Mouse (Mus musculus) midbrain, embryonic 10.5 days (tissue): ENCODE data around the gene Pik3r3. TPM values are rescaled to one million over a fixed set of nuclear protein-coding genes. Genes with fewer than 3 reads are reported as not detected.

Experiments
- DNase-seq: peaks from one replicate; pipeline ENCODE4 v3.0.0-alpha.2; 2017; ENCODE audit warnings: low spot score
- H3K27ac ChIP-seq: fragments of 300-500 bp; sonication (generic); replicated peaks from 2 replicates; pipeline ENCODE4 v1.5.1; 2016; ENCODE audit warnings: mild to moderate bottlenecking
- H3K27me3 ChIP-seq: fragments of 300-500 bp; sonication (generic); 2 replicates; pipeline ENCODE4 v1.6.1; 2016; ENCODE audit warnings: low read depth, mild to moderate bottlenecking; ENCODE audit not compliant: poor library complexity, severe bottlenecking
- H3K36me3 ChIP-seq: fragments of 300-500 bp; sonication (generic); 2 replicates; pipeline ENCODE4 v1.6.1; 2016; ENCODE audit warnings: mild to moderate bottlenecking, moderate library complexity
- H3K4me1 ChIP-seq: fragments of 300-500 bp; sonication (generic); 2 replicates; pipeline ENCODE4 v1.6.1; 2016
- H3K4me3 ChIP-seq: fragments of 300-500 bp; sonication (generic); 2 replicates; pipeline ENCODE4 v1.5.1; 2016; ENCODE audit warnings: mild to moderate bottlenecking, moderate library complexity
- H3K9me3 ChIP-seq: fragments of 300-500 bp; sonication (generic); replicated peaks from 2 replicates; pipeline ENCODE4 v1.6.1; 2016; ENCODE audit warnings: mild to moderate bottlenecking
- WGBS: fragments of 180-500 bp; shearing (Covaris S2); methylation state at CpG from one replicate; pipeline ENCODE4 v1.1.7; 2016; 5-methylcytosine and 5-hydroxymethylcytosine counted together
- polyA plus RNA-seq: library from polyadenylated mRNA; unstranded; fragments of >200 nt; fragmentation: Nextera tagmentation; extraction: Ambion mirVana; gene quantifications from 2 replicates; pipeline ENCODE4 v1.2.1, GENCODE M21; 2016

The Pik3r3 gene
- 46.0 and 68.7 TPM in 2 replicates for polyA plus RNA-seq

DNA sequence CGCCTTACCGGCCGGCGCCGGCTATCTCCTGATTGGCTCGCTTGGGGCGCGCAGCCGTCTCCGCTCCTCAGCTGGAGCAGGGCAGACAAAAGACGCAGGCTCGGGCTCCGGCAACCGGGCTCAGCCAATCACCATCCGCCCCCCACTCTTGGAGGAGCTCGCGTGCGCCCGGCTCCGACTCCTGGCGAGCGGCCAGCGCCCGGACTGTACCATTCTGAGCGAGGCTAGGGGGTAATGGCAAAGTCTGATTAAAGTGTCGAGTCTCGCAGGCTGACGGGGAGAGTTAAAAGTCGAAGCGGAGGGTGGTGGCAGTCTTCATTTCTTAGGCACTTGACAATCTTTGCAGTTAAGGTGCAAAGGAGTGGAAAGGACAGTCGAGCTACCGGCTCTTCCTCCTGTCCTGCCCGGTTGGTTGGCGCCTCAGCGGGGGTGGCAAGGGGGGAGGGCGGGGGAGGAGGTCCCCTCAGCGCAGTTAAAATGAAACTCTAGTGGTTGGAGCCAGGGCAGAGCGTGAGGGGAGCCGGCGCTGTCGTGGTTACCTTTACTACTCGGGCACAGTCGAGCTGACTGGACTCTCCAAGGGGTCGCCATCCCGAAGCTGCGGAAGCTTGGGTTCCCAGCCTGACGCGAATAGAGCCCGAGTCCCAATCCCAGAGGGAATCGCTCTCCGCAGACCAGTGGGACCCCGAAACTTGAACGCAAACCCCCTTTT, at the start of gene Pik3r3:
Pik3r3 (plus strand) TSS at position 479 of the 712 bp plus-strand sequence.
- peak; percentile 99 for DNase-seq
- peak within 1 kb of the TSS; percentile 99 for H3K27ac ChIP-seq
- peaks cover 24% of the 10 kb centered on the region for H3K4me1 ChIP-seq
- WGBS = under 1% methylated on average over 52 of the region's 53 CpGs
- no peaks in the 10 kb centered on the region for H3K27me3 ChIP-seq
- no peaks in the 10 kb centered on the region for H3K36me3 ChIP-seq
- H3K4me3 ChIP-seq = peak within 1 kb of the TSS; percentile 78
- H3K9me3 ChIP-seq = no peaks in the 10 kb centered on the region

GRCm38 (mm10) chr4:116173072-116173471, 48.3 kb upstream of the Pik3r3 start, which contains the start of the genes 1700042G07Rik and Gm49337:
TSS of gene 1700042G07Rik (plus strand) at chr4:116173372.
TSS of gene Gm49337 (plus strand) at chr4:116173384.
- Histone ChIP-seq H3K27ac (peak within 1 kb of the TSS; percentile 42; the same call in 1 of the 2 replicates), H3K4me1 (peaks cover 44% of the 10 kb centered on the region)
- WGBS = 84% methylated on average over 6 of the region's 6 CpGs

DNA sequence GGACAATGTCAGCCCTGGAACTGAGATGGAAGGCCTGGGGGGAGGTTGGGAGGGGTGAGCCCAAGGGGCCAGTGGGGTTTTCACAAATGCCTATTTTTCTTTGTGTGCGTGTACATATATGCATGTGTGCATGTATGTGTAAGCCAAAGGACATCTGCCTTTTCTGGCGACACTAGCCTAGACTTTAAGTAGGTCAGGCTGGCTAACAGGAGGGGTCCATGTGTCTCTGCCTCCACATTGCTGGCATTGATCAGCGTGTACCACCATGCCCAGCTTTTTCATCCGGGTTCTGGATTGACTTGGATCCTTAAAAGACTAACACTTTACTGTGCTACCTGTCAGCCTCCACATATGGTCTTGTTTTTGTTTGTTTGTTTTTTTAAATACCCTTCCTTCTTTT, 47.7 kb upstream of the Pik3r3 start:
- WGBS = 88% methylated on average over 4 of the region's 4 CpGs
- H3K27me3 ChIP-seq = no peaks in the 10 kb centered on the region
- no peak overlapping the region for H3K4me3 ChIP-seq
- no peak for DNase-seq
- no peaks in the 10 kb centered on the region for H3K9me3 ChIP-seq
- peaks cover 44% of the 10 kb centered on the region for H3K4me1 ChIP-seq
- H3K36me3 ChIP-seq = no peaks in the 10 kb centered on the region
- H3K27ac ChIP-seq = peak overlapping the region; percentile 42; the same call in 1 of the 2 replicates

More at GRCm38 (mm10) chr4:116173072-116173471, 48.3 kb upstream of the Pik3r3 start, which contains the start of the genes 1700042G07Rik and Gm49337:
- no peak within 1 kb of the TSS for H3K4me3 ChIP-seq
- H3K36me3 ChIP-seq = no peaks in the 10 kb centered on the region
- H3K9me3 ChIP-seq = no peaks in the 10 kb centered on the region
- no peaks in the 10 kb centered on the region for H3K27me3 ChIP-seq
- DNase-seq = no peak

DNA sequence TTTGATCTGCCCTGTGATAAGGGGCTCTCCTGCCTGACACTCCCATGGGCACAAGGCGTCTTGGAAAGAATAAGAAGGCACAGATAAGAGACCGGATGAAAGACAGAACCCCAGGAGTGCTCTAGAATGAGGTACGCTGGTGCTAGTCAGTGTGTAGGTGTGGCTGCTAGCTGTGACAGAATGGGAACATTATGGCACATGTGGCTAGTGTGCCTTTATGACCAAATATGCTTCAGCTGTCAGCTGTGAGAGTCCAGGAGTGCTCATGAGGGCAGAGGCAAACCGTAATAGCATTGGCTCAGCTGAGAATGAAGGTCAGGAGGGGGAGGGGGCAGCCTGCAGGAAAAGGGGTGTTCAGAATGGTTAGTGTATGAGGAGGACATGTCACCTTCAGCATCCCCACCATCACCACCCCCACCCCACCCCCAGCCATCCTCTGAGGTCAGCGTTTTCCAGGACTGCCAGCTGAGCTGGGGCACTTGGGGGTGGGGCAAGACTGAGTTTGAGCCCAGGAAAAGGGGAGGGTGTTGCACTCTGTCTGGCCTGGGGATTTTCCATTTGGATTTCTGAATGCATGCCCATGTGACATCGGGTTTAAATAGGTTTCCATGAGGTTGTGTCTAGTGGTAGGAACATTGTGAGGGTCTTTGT, 46.8 kb upstream of the Pik3r3 start:
- H3K9me3 ChIP-seq = no peaks in the 10 kb centered on the region
- no peaks in the 10 kb centered on the region for H3K27me3 ChIP-seq
- peaks cover 44% of the 10 kb centered on the region for H3K4me1 ChIP-seq
- DNase-seq = no peak
- WGBS = 57% methylated on average over 6 of the region's 6 CpGs
- H3K27ac ChIP-seq = peak overlapping the region; percentile 30; the same call in 1 of the 2 replicates
- H3K4me3 ChIP-seq = no peak overlapping the region
- H3K36me3 ChIP-seq = no peaks in the 10 kb centered on the region

GRCm38 (mm10) chr4:116175136-116175535, 46.3 kb upstream of the Pik3r3 start:
- no peaks in the 10 kb centered on the region for H3K36me3 ChIP-seq
- H3K27ac ChIP-seq = peak overlapping the region; percentile 30; the same call in 1 of the 2 replicates
- no peaks in the 10 kb centered on the region for H3K27me3 ChIP-seq
- H3K4me1 ChIP-seq = peaks cover 44% of the 10 kb centered on the region
- H3K9me3 ChIP-seq = no peaks in the 10 kb centered on the region
- no peak for DNase-seq
- no peak overlapping the region for H3K4me3 ChIP-seq

- Histone ChIP-seq H3K4me3 (0 out of 2 replicates have a peak overlapping the region, but pooled peaks have one; percentile 7), H3K36me3 (no peaks in the 10 kb centered on the region), H3K4me1 (peaks cover 44% of the 10 kb centered on the region), H3K27ac (peak overlapping the region; percentile 70), H3K9me3 (no peaks in the 10 kb centered on the region), H3K27me3 (no peaks in the 10 kb centered on the region)
- DNase-seq = no peak
- 68% methylated on average over 7 of the region's 7 CpGs for WGBS
Measured at GRCm38 (mm10) chr4:116175711-116176542, 45.5 kb upstream of the Pik3r3 start.

- H3K27ac ChIP-seq = peak overlapping the region; percentile 70
- 31% methylated on average over 10 of the region's 10 CpGs for WGBS
- H3K4me3 ChIP-seq = peak overlapping the region; percentile 7; the same call in 1 of the 2 replicates
Measured at GRCm38 (mm10) chr4:116176543-116176988, 44.9 kb upstream of the Pik3r3 start.

DNA sequence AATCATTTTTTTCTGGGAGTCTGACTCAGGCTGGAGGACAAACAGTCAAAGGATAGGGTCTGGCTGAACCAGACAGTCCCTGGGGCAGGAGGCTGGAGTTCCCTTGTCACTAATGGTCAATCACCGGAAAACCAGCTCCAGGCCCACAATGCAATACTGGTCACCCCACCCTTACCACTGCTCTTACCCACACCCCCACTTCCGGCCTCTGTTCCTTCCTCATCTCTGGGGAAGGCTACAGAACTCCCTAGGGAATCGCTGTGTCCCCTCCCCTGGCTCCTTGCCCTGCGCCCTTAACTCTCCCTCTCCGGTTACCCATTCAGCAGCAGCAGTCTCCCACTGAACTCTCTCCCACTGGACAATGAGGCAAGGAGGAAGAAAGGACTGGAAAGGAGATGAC, 44.3 kb upstream of the Pik3r3 start:
- peak overlapping the region; percentile 70; the same call in 1 of the 2 replicates for H3K27ac ChIP-seq
- 32% methylated on average over 5 of the region's 5 CpGs for WGBS

More at GRCm38 (mm10) chr4:116176543-116176988, 44.9 kb upstream of the Pik3r3 start:
- Histone ChIP-seq H3K36me3 (no peaks in the 10 kb centered on the region), H3K9me3 (no peaks in the 10 kb centered on the region), H3K4me1 (peaks cover 47% of the 10 kb centered on the region), H3K27me3 (no peaks in the 10 kb centered on the region)
- peak; percentile 54 for DNase-seq

GRCm38 (mm10) chr4:116182079-116182478, 39.3 kb upstream of the Pik3r3 start:
- 23% methylated on average over 3 of the region's 3 CpGs for WGBS
- Histone ChIP-seq H3K4me3 (no peak overlapping the region), H3K27ac (0 out of 2 replicates have a peak overlapping the region, but pooled peaks have one; percentile 49), H3K9me3 (no peaks in the 10 kb centered on the region), H3K4me1 (peaks cover 32% of the 10 kb centered on the region), H3K36me3 (no peaks in the 10 kb centered on the region), H3K27me3 (no peaks in the 10 kb centered on the region)
- DNase-seq = no peak

More for the DNA sequence above, 44.3 kb upstream of the Pik3r3 start:
- Histone ChIP-seq H3K4me3 (no peak overlapping the region), H3K36me3 (no peaks in the 10 kb centered on the region), H3K27me3 (no peaks in the 10 kb centered on the region), H3K4me1 (peaks cover 53% of the 10 kb centered on the region), H3K9me3 (no peaks in the 10 kb centered on the region)
- DNase-seq = no peak

GRCm38 (mm10) chr4:116182745-116183144, 38.7 kb upstream of the Pik3r3 start:
- Histone ChIP-seq H3K4me3 (peak overlapping the region; percentile 43), H3K27me3 (no peaks in the 10 kb centered on the region), H3K36me3 (no peaks in the 10 kb centered on the region), H3K27ac (peak overlapping the region; percentile 84), H3K9me3 (no peaks in the 10 kb centered on the region), H3K4me1 (peaks cover 25% of the 10 kb centered on the region)
- WGBS = 2% methylated on average over 12 of the region's 12 CpGs
- DNase-seq = peak; percentile 56

DNA sequence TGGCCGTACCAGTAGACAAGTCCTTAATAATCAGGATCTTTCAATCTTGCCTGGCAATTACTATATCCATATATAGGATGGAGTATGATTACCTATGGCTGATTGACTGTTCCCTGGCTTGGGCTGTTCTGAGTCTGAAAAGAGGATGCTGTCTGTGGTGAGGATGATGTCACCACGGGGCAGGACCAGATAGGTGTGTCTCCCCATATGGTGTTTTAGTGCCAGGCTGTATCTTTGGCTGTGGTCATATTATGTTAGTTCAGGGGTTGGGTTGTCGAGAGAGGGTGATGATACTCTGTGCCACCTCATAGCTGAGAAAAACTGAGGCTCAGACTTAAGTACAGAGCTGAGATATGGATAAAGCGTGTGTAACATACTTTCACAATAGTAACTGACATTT, 36.3 kb upstream of the Pik3r3 start:
- no peak for DNase-seq
- Histone ChIP-seq H3K36me3 (no peaks in the 10 kb centered on the region), H3K27me3 (no peaks in the 10 kb centered on the region), H3K9me3 (no peaks in the 10 kb centered on the region), H3K4me3 (no peak overlapping the region), H3K4me1 (peaks cover 23% of the 10 kb centered on the region), H3K27ac (no peak overlapping the region)
- WGBS = 92% methylated on average over 4 of the region's 4 CpGs

GRCm38 (mm10) chr4:116192286-116192835, 29.1 kb upstream of the Pik3r3 start:
- DNase-seq = no peak

More at GRCm38 (mm10) chr4:116192286-116192835, 29.1 kb upstream of the Pik3r3 start:
- H3K36me3 ChIP-seq = no peaks in the 10 kb centered on the region
- WGBS = 63% methylated on average over 4 of the region's 4 CpGs
- no peaks in the 10 kb centered on the region for H3K4me1 ChIP-seq
- no peaks in the 10 kb centered on the region for H3K27me3 ChIP-seq
- no peaks in the 10 kb centered on the region for H3K9me3 ChIP-seq
- no peak overlapping the region for H3K27ac ChIP-seq
- H3K4me3 ChIP-seq = no peak overlapping the region
